ENCODE assay signal across 1 mouse cellular context in the genomic region with DNA sequence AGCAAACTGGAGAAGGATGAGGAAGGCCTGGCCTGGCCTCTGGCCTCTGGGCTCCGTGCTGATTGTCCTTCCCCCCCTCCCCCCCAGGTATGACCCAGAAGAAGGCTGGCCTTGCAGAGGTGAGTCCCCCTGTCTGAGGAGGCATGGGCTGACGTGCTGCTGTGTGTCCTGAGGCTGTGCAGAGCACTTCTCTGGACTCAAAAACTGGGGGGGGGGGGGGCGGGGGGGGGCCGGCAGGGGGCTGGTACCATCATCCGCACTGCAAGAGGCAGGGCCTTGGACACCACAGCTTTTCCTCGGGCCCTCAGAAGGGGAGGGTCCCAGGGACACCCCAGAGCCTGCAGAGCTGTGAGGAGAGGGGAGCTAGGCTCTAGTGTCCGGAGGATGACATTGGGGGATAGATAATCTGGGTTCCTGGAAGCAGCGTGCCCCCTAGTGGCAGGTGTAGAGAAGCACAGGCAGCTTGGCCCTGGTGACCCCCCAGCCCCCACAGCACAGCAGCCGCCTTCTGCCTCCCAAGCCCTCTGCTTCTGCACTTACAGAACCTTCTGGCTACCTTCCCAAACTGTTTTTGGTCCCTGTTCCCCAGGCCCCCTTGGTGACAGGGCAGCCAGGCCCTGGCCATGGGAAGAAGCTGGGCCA.
A peak's percentile ranks its signal among the peaks of the same experiment; 100 is the strongest.
TF ChIP-seq lines count a peak whose summit lies in the region.

No protein-coding gene starts in this region.

TF ChIP-seq in CH12.LX, 34 proteins besides CTCF, POLR2A, EP300 and RAD21:
- no peak for TF ChIP-seq NELFE (IDR thresholded peaks at IDR 0.05; ENCODE audit: low read depth, low read length)
- TF ChIP-seq TCF12 (IDR thresholded peaks at IDR 0.05; ENCODE audit: low read depth, low read length), result 0 out of 2 replicates have a peak, but pooled peaks have one; percentile 21
- TF ChIP-seq MEF2A (IDR thresholded peaks at IDR 0.05; ENCODE audit: borderline replicate concordance, low read depth, low read length), result no peak
- TF ChIP-seq HCFC1 (IDR thresholded peaks at IDR 0.05; ENCODE audit: low read depth, low read length), result 0 out of 2 replicates have a peak, but pooled peaks have one; percentile 19
- no peak for TF ChIP-seq USF1 (IDR thresholded peaks at IDR 0.05; ENCODE audit: low read depth, low read length)
- TF ChIP-seq MAZ (IDR thresholded peaks at IDR 0.05; ENCODE audit: low read depth, low read length), result no peak
- TF ChIP-seq UBTF (IDR thresholded peaks at IDR 0.05; ENCODE audit: low read depth, low read length), result no peak
- 0 out of 2 replicates have a peak, but pooled peaks have one; percentile 19 for TF ChIP-seq ELF1 (IDR thresholded peaks at IDR 0.05; ENCODE audit: low read depth, low read length)
- TF ChIP-seq RCOR1 (conservative IDR thresholded peaks at IDR 0.05; ENCODE audit: low read depth, low read length), result no peak
- no peak for TF ChIP-seq ZMIZ1 (IDR thresholded peaks at IDR 0.05; ENCODE audit: low read depth, low read length)
- peak; percentile 21; the same call in 1 of the 2 replicates for TF ChIP-seq IRF4 (IDR thresholded peaks at IDR 0.05; ENCODE audit: low read depth, low read length)
- TF ChIP-seq MAFK (IDR thresholded peaks at IDR 0.05; ENCODE audit: insufficient replicate concordance, low read length), result no peak
- TF ChIP-seq JUND (conservative IDR thresholded peaks at IDR 0.05; ENCODE audit: low read depth, low read length), result no peak
- TF ChIP-seq GABPA (IDR thresholded peaks at IDR 0.05; ENCODE audit: insufficient replicate concordance, low read depth, low read length), result no peak
- no peak for TF ChIP-seq ZNF384 (IDR thresholded peaks at IDR 0.05; ENCODE audit: low read depth, low read length)
- peak; percentile 74 for TF ChIP-seq BHLHE40 (IDR thresholded peaks at IDR 0.05; ENCODE audit: low read depth, low read length)
- TF ChIP-seq SMC3 (IDR thresholded peaks at IDR 0.05; ENCODE audit: low read depth, low read length), result peak; percentile 93
- no peak for TF ChIP-seq USF2 (conservative IDR thresholded peaks at IDR 0.05; ENCODE audit: low read depth, low read length)
- no peak for TF ChIP-seq ETS1 (conservative IDR thresholded peaks at IDR 0.05; ENCODE audit: low read depth, low read length)
- TF ChIP-seq SIN3A (IDR thresholded peaks at IDR 0.05; ENCODE audit: low read length), result 0 out of 2 replicates have a peak, but pooled peaks have one; percentile 52
- peak; percentile 39; the same call in 1 of the 2 replicates for TF ChIP-seq NRF1 (IDR thresholded peaks at IDR 0.05; ENCODE audit: low read depth, low read length)
- TF ChIP-seq MAX (IDR thresholded peaks at IDR 0.05; ENCODE audit: low read length), result peak; percentile 25; the same call in 1 of the 2 replicates
- peak; percentile 61; the same call in 1 of the 2 replicates for TF ChIP-seq CHD2 (IDR thresholded peaks at IDR 0.05; ENCODE audit: low read length)
- TF ChIP-seq ZC3H11A (IDR thresholded peaks at IDR 0.05; ENCODE audit: low read depth, low read length), result peak; percentile 51
